Mouse (Mus musculus) naive thymus-derived CD4-positive, alpha-beta T cell, adult 2 months (primary cell): Measurements from ENCODE around the gene Nme3.
"Not testable (repeated sequence)": the region's sequence is repeated elsewhere in the genome, so short reads cannot be mapped to it uniquely, and the experiment has no call there.

Experiments
- DNase-seq: peaks from one replicate; pipeline ENCODE4 v3.0.0-alpha.2; 2011; ENCODE audit warnings: low read depth

The Nme3 gene

GRCm38 (mm10) chr17:24900014-24900413 lies 3.7 kb downstream of the Nme3 start:
- DNase-seq: no peak

- no peak for DNase-seq
These were observed 5.8 kb downstream of the Nme3 start for GRCm38 (mm10) chr17:24902124-24902523.

DNA sequence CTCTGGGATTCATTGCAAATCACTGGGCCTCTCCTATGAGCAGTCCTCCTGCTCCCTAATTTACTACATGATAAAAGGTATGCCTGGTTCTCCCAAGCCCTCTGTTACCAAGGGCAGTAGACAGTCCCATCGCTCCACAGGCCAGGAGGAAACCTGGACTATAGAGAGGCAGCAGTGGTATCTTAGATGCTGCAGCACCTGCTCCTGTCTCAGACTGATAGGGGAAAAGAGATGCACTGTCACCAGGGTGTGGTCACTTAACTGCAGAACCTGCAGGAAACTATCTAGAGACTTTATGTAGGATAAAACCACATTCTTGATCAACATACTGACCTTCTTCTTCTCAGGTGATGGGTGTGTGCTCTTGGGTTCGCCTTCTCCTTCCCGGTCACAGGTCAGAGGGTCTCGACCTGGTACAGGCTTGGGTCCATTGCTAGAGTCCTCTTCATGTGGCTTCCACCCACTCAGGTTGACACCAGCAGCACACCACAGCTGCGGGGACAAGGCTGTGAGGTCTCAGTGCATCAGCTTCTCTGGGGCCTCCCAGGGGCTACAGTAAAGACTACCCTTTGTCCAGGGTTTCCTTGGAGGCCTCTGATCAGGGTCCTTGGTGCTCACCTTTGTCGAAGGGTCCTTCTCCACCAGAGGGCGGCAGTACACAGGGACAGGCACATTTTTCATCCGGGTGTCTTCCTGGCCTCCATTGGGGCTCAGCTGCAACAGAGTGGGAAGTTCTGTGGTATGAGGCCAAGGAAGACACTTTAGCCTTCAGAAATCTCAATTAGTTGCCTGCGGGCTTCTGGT lies 6.6 kb downstream of the Nme3 start:
- DNase-seq: no peak

- DNase-seq: no peak
These were observed 7.5 kb downstream of the Nme3 start for GRCm38 (mm10) chr17:24903767-24904166.

GRCm38 (mm10) chr17:24907591-24907990 lies 11.3 kb downstream of the Nme3 start:
- DNase-seq: no peak

DNA sequence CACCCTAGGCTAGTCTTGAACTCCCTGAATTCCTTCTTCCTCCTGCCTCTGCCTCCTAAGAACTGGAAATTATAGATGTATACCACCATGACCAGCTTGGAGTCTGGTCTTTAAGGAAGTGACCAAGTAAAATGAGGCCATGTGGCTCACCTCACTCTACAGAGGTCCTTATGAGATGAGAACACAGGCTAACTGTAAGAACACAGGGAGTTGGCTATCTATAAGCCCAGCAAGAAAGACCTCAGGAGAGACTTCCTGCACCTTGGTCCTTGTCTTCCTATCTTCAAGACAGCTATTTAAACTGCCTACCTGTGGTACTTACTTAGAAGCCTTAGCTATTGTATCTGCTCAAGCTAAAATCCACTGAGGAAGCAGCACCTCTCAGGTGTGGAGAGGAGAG lies 17.7 kb downstream of the Nme3 start:
- no peak for DNase-seq

DNA sequence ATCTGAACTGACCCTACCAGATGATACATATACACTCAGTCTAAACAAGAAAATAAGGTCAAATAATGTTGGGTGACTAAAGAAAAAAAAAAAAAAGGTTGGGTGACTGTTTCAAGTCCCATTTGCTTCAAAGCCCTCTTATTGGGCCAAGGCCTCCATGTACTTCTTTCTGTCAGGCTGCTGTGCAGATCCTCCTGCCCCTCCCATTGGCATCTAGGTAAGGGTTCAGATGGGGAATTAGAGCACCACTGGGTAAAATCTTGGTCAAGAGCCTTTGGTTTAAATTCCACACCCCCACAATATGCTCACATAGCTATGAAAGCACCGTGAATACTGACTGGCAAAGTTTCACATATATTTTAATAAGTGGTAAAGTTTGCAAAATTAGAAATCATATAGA lies 26.9 kb downstream of the Nme3 start:
- DNase-seq: no peak

- DNase-seq: no peak
These were observed 33.2 kb downstream of the Nme3 start for GRCm38 (mm10) chr17:24929506-24929905.

DNA sequence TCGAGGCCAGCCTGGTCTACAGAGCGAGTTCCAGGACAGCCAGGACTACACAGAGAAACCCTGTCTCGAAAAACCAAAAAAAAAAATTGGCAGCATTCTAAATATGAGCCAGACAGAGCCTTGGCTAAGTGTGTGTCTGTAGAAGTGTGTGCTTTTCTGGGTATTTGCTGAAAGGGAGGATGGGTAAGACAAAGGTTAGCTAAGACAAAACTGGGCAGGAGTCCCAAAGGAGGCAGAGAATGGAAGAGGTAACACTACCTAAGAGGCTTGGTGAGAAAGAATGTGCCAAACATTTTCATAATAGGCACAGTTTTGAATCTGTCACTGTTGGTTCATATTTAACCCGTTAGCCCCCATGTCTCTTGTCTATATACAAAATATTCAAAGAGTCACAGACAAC lies 36.1 kb downstream of the Nme3 start:
- no peak for DNase-seq

DNA sequence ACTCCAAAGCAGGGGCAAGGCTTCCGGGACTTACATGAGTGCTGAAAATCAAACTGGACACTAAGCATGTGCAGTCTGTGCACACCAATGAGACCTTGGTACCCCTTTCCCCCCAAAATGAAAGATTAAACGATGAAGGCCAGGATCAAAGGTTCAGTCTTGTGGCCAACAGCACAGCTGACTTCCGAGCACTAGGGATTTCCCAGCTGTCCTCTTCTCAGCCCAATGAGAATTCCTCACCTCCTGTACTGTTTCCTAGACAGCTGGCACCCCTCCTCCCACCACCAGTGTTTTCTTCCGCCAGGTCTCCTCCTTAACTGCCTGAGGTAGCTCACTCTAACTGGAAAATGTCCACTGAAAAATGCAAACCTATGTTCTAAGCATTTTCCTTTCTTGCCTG lies 36.9 kb downstream of the Nme3 start:
- DNase-seq: no peak

- DNase-seq: no peak
These were observed 38.6 kb downstream of the Nme3 start for GRCm38 (mm10) chr17:24934926-24935325.

DNA sequence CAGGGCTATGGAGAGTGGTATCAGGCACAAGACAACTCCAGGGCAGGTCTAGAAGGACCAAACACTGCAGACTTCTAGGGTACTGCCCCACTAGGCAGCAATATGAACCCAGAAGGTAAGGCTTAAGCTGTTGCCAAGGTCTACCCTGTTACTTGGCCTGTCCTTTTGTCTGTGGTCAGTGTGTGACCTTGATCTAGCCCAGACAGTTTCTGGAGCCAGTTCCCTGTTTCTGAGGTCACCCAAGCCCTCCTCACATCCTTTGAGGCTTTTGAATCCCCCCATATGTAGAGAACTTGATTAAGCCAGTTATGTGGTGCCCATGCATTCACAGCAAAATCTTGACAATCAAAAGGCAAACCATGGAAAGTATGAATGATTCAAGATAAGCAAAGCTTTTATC lies 39.4 kb downstream of the Nme3 start:
- DNase-seq: peak; percentile 18

DNA sequence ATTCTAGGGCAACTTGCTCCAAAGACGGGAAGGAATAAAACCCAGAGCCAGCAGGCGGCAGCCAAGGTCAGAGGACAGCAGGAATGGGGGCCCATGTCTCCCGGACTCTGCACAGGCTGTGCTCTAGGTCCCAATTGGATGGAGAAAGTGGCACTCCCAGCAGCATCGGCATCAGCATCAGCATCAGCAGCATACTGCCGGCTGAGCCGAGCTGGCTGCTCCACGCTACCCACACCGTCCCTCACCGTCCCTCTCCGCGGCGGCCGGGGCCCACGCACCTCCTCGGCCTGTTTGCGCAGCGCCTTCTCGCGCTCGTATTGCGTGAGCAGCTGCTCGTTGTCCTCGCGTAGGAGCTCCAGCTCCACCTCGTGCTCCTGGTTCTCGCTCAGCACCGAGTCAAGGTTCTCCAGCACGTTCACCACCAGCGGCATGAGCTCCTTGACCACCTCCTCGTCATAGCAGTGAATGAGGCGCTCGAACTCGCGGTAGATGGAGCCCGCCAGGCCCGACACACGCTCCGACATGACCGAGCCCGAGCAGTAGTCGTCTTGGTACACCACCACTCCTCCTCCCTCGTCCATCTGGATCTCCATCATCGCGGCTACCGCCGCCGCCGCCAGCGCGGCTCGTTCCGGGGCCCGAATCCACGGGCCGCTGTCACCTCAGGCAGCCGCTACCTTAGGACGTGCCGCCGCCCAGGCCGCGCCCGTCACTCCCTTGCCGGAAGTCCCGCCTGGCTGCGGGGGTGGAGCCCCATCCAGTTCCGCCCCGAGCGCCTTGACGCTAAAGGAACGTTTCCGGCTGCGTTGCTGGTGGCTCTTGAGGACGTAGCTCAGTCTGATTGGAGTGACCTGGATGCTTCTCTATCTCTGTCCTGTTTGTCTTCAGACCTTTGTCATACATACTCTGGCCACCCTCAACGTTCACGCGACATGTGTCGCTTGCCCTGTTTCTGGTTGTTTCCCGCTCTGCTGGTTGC lies 40.2 kb downstream of the Nme3 start, which contains the start of gene Mapk8ip3:
Mapk8ip3 (minus strand) TSS at position 719 of the 979 bp plus-strand sequence.
- DNase-seq: peak; percentile 95

GRCm38 (mm10) chr17:24937266-24937665 lies 41.0 kb downstream of the Nme3 start:
- DNase-seq: no peak

DNA sequence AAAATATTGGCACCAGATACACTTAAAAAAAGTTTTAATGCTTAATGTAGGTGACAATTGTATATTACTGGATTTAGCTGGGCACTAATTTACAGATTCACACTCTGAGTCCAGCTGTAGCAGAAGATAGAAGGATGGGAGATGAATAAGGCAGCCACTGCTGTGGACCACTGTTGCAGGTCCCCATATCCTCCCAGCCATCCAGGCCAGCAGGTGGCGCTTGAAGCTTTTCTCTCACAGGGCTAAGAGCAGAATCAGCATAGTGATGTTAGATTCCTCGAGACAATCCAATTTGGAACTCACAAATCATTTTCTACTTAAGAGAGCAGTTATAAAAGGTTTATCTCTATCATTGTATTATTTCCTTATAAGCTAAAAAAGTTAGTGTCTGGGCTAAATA lies 46.2 kb downstream of the Nme3 start:
- peak; percentile 52 for DNase-seq

- DNase-seq: no peak
These were observed 46.7 kb downstream of the Nme3 start for GRCm38 (mm10) chr17:24943036-24943435.

DNA sequence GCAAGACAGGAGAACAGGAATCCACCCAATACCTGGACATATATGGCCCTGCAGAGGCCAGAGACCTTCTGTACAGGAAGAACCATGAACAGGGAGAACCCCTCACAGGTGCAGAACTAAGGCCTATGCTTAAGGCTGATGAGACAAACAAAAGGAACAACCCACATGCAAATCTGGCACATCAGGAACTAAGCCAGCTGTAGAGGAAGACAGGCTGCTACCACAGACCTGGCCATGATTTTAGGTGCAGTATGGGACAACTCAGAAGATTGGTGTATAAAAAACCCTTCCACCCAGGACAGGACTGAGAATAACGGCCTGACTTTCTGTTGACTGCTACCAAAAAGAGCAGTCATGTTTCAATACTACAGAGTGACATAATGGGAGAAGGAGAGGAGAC lies 47.3 kb downstream of the Nme3 start:
- DNase-seq: not testable (repeated sequence)
